Mouse (Mus musculus): Measurements from ENCODE around the gene Irf1. TPM values are rescaled to one million over a fixed set of nuclear protein-coding genes. Genes with fewer than 3 reads are reported as not detected.

Gene Irf1
- total RNA-seq, 2 experiments from 2014 or later, result 2.3 to 3.3 TPM

- no peak for DNase-seq (ENCODE audit: extremely low spot score in 1 of 2, low spot score in 2 of 2)
- intact Hi-C loops (cut with DNase I), result no loop called here
Observed at GRCm38 (mm10) chr11:53798041-53798711, 28.4 kb downstream of the Irf1 start.

DNA sequence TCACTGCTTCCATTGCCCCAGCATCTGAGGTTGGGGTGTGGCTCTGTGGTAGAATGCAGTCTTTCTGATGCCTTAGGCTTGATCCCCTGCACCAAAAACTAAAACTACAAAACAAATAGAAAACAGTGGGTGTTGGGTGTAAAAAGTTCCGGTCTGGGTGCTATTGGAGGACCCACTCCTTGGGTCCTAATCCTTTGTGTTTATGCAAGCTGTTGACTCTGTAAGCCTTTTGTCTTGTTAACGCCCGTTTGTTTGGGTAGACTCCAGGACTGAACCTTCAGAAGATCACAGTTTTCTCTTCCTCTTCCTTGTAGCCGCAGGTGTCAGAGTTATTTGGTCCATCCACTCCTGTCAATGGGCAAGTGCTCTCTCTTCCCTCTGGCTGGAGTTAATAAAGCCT is 30.2 kb downstream of the Irf1 start:
- no peak for DNase-seq (ENCODE audit: extremely low spot score in 1 of 2, low spot score in 2 of 2)

DNA sequence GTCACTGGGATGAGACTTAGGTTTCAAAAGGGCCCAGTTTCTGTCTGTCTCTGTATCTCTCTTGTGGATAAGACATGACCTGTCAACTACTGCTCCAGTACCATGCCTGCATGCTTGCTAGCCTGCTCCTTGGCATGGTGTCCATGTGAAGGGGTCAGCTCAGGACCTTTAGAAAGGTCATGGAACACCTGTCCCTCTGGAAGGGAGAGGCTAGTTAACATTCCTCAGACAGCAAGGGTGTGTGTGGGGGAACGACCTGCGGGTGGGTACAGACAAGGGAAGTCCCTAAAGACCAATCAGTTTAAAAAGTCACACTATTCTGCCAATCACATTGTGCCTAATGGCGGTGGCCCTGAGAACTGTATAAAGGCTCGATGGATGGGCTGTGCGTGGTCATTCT is 31.2 kb downstream of the Irf1 start:
- intact Hi-C loops (cut with DNase I), result no loop called here
- DNase-seq (ENCODE audit: extremely low spot score in 1 of 2, low spot score in 2 of 2), result no peak

More for the DNA sequence above, 30.2 kb downstream of the Irf1 start:
- intact Hi-C loops (cut with DNase I), result no loop called here

DNA sequence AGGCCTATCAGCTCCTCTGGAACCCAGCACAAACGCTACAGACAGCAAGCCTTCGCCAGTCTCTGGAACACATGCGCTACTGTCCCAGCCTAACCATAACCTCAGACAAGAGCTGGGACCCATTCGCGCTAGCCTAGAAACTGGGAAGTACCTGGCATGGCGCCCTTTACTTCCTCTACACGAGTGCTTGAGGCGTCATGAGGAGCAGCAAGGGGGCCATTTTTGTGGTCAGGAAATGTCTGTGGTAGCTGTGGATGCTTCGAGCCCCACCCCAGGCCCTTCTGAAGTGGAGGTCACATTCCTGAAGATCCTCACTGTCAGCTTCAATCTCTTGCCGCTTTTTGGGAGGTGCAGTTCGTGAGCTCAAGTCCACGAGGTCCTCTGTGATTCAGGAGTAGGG is 33.3 kb downstream of the Irf1 start:
- DNase-seq (ENCODE audit: extremely low spot score in 1 of 2, low spot score in 2 of 2), result peak in 1 of 2 experiments; percentile 62
- intact Hi-C loops (cut with DNase I), result no loop called here

- DNase-seq (ENCODE audit: extremely low spot score in 1 of 2, low spot score in 2 of 2), result no peak
- intact Hi-C loops (cut with DNase I), result no loop called here
Observed at GRCm38 (mm10) chr11:53803494-53803893, 33.7 kb downstream of the Irf1 start.

DNA sequence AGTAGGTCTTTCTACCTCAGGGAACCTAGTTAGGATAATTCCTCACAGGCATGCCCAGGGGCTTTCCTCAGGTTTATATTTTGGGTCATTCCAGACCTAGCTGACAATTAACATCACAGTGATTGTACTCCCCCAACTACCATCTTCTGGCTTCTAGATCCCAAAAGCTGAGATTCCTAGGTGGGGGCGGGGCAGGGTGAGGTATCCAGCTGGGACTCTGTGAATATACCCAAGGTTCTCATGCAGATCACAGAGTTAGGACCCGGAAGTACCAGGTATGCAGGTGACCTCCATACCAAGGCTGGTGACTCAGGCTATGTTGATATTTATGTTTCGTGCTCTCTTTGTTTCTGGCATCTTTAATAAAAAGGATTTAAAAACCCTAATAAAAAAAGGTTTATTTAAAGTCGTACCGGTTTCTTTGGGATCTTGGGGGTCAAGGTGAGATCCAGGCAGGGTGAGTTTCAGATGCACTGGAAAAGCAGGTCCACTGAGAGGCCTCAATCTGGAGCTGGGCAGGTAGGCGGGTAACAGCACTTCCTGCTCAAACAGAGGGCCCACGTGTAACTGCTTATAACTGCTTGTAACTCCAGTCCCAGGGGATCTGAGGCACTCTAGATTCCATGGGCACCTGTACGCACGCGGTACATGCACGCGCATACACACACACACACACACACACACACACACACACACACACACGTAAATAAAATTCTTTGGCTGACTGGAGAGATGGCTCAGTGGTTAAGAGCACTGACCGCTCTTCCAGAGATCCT is 34.9 kb downstream of the Irf1 start:
- intact Hi-C loops (cut with DNase I), result no loop called here
- DNase-seq (ENCODE audit: extremely low spot score in 1 of 2, low spot score in 2 of 2), result no peak

DNA sequence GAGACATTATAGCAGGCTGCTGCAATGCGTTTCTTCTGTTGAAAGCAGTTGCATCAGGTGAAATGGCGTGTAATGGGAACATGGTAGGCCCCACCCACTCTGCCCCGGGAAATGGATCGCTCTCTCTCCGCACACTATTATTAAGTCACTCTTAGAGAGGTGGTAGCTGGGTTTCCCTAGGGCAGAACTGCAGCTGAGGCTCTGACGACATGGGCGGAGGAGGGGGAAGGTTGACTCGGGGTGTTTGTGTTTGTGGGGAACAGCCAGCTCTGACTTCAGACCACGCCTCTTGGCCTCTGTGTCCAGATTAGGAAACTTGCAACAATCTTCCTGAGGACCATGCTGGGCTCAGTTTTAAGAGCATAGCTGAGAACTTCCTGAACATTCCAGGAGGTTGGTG is 36.0 kb downstream of the Irf1 start:
- intact Hi-C loops (cut with DNase I), result no loop called here

GRCm38 (mm10) chr11:53809354-53809753 is 39.5 kb downstream of the Irf1 start:
- intact Hi-C loops (cut with DNase I), result no loop called here
- DNase-seq (ENCODE audit: extremely low spot score in 1 of 2, low spot score in 2 of 2), result no peak

More for the DNA sequence above, 36.0 kb downstream of the Irf1 start:
- peak in 1 of 2 experiments; percentile 69 for DNase-seq (ENCODE audit: extremely low spot score in 1 of 2, low spot score in 2 of 2)

DNA sequence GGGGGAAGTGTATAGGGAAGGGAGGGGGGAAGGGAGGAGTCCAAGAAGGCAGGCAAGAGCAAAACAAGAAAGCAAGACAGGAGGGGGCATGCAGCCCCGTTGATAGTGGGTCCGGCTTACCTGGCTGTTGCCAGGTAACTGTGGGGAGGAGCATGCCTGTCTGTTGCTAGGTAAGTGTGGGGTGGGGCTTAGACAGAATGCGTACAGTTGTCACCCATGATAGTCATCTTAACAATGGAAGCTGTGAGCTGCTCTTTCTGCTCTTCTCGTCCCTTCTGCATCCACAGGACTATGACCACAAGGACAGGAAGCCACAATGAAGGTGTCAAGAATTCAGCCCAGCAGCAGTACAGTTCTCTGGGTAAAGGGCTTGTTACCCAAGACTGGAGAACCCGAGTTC is 40.3 kb downstream of the Irf1 start:
- no peak for DNase-seq (ENCODE audit: extremely low spot score in 1 of 2, low spot score in 2 of 2)
- intact Hi-C loops (cut with DNase I), result no loop called here

DNA sequence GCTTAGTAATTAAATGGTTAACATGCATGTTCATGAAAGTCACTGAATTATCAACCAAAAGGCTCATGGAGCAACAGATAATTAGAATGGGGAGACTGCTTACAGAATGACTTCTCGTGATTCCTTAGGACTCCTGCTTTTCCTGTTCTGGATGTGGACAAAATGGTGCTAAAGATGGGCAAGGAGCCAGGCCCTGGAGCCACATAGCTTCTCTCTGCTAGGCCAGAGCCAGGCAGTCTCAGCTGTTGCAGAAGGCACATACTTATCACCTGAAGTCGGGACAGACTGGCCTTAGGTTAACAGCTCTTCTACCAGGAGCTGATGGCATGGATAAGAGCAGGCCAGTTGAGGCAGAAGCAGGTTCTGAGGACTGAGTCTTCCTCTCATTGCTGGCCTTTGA is 40.9 kb downstream of the Irf1 start:
- DNase-seq (ENCODE audit: extremely low spot score in 1 of 2, low spot score in 2 of 2), result no peak
- intact Hi-C loops (cut with DNase I), result no loop called here

- intact Hi-C loops (cut with DNase I), result no loop called here
- no peak for DNase-seq (ENCODE audit: extremely low spot score in 1 of 2, low spot score in 2 of 2)
Observed at GRCm38 (mm10) chr11:53811312-53811711, 41.5 kb downstream of the Irf1 start.

DNA sequence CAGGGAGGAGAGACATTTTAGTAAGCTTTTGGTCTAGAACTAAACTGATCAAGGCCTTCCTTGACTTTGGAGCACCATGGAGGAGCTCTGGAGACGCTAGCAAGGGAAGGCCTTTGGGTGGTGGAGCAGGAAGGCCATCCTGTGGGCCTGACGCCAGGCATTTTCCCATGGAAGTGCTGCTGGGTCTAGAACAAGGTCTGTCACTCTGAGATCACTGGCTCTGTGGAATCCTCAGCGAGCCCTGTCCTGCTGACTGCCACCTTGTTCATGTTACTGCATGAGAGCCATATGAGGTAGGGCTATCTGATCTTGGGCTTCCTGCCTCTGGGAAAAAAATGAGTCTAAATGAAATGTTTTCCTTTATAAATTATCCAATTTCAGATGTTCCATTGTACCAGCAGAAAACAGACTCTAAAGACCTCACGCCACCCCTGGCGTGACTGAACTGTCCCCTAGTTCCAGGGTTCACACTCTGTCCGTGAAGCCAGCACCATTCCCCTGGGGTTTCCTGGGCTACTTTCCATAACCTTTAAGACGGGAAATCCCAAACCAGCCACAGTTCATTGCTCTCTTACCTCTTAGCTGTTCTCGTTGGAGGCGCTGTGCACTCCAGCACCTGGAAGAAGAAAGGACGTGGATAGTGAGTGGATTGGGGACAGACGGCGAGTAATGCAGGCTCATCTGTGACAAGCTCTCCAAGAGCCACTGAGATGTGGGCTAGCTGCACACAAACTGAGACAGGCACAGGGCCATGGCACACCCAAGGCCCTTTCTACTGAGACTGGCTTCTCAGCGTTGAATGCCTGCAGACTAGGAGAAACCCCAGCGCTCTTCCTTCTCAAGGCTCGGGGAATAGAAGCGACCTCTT is 43.4 kb downstream of the Irf1 start:
- peak in 1 of 2 experiments; percentile 49 for DNase-seq (ENCODE audit: extremely low spot score in 1 of 2, low spot score in 2 of 2)
- intact Hi-C loops (cut with DNase I), result no loop called here

DNA sequence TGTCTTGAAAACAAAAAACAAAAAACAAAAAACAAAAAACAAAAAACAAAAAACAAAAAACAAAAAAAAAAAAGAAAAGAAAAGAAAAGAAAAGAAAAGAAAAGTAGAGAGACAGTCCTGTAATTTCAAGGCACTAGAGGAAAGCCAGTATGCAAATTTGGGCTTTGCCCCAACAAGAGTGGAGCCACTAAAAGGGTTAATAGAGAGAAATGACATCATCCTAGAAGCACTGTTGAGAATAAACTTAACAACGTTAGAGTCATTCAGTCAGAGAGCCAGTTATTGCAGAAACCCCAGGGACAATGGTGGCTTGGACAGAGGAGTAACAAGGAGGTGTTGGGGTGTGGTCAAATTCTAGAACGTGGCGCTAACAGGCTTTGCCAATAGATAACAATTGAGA is 45.0 kb downstream of the Irf1 start:
- intact Hi-C loops (cut with DNase I), result no loop called here

DNA sequence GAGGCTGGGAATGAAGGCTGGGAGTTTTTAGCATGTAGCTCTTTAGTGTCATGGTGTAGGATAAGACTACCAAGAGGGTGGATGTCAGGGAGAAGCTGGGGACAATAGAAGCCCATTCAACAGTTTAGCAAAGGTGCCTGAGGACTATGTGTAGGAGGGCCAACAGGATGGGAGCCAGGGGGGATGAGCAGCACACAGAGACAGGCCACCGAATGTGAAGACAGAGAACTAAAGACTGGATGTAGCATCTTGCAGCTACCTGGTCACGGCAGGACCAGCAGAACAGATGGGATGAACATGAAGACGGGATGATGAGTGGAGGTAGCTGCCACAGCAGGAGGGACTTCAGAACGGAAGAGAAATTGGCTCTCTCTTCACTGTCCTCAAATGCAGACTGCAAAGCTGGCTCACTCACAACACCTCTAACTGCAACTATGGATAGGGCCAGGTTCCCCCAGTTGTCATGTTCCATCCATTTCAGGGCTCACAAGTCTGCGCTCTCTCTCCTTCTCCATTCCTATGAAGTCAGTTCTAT is 47.1 kb downstream of the Irf1 start:
- intact Hi-C loops (cut with DNase I), result no loop called here
- DNase-seq (ENCODE audit: extremely low spot score in 1 of 2, low spot score in 2 of 2), result no peak

More for the DNA sequence above, 45.0 kb downstream of the Irf1 start:
- DNase-seq (ENCODE audit: extremely low spot score in 1 of 2, low spot score in 2 of 2), result no peak

DNA sequence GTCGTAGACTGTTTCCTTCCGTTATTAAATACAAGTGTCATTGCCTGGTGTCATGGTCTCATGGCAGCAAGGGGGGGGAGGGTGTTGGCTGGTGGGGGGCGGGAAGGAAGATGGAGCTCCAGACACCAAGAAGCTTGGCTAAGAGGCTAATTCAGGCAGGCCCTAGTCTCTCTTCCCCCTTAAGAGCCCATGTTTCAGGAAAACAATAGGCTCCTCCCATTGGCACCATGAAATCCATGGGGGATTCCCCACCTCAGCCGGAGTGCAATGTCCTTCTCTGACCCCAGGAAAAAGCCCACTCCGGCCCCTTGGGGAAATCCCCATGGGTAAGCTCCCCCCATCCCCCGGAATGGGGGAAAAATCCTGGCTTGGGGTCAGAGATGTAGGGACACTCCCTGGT is 49.0 kb downstream of the Irf1 start:
- intact Hi-C loops (cut with DNase I), result no loop called here
- DNase-seq (ENCODE audit: extremely low spot score in 1 of 2, low spot score in 2 of 2), result no peak

- DNase-seq (ENCODE audit: extremely low spot score in 1 of 2, low spot score in 2 of 2), result no peak
- intact Hi-C loops (cut with DNase I), result no loop called here
Observed at GRCm38 (mm10) chr11:53819511-53819910, 49.7 kb downstream of the Irf1 start.

GRCm38 (mm10) chr11:53820516-53821170 is 50.8 kb downstream of the Irf1 start:
- DNase-seq (ENCODE audit: extremely low spot score in 1 of 2, low spot score in 2 of 2), result no peak
- intact Hi-C loops (cut with DNase I), result no loop called here

DNA sequence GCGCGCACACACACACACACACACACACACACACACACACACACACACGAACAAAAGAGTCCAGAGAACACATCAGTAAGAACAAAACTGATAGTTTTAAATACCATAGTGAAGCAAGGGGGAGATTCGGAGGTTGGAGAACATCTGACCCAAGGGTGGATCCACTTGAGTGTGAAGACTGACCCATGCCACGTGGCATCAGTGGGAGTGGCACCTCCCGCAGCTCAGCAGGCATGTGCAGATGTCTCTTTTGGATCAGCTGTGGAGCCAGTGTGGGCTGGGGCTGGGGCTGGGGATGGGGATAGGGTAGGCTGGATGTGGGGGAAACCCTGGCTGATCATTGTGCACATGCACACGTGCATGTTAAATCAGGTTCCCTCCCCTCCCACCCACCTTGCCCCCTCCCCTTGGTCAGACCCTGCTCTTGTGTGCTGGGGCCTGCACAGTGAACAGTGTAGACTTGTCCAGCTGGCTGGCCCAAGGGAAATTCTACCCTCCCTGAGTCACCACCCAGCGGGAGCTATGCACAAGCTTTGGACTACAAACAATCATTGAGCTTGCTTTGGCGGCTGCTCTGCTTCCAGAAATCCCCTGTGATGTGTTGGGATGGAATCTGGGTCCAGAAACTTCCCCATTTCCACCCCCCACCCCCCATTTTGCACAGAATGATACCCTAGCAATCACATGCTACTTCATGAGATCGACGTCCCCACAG is 51.6 kb downstream of the Irf1 start:
- DNase-seq (ENCODE audit: extremely low spot score in 1 of 2, low spot score in 2 of 2), result peak in 1 of 2 experiments; percentile 80
- intact Hi-C loops (cut with DNase I), result no loop called here
